Mouse (Mus musculus) hindbrain, embryonic 12.5 days (tissue): ENCODE results near the gene Dusp22. TPM values are rescaled to one million over a fixed set of nuclear protein-coding genes. Genes with fewer than 3 reads are reported as not detected.

Experiments
- ATAC-seq: fragments of 200-750 bp; cut with Nextera tagmentation; 2 replicates; pipeline ENCODE4 v1.8.0; 2017; ENCODE audit warnings: moderate TSS enrichment; ENCODE audit not compliant: low FRiP score
- H3K27ac ChIP-seq: fragments of 300-500 bp; sonication (generic); 2 replicates; pipeline ENCODE4 v1.5.1; 2016; ENCODE audit warnings: mild to moderate bottlenecking
- H3K27me3 ChIP-seq: fragments of 300-500 bp; sonication (generic); 2 replicates; pipeline ENCODE4 v1.6.1; 2016; ENCODE audit warnings: mild to moderate bottlenecking
- H3K36me3 ChIP-seq: fragments of 300-500 bp; sonication (generic); 2 replicates; pipeline ENCODE4 v1.6.1; 2016; ENCODE audit warnings: mild to moderate bottlenecking
- H3K4me1 ChIP-seq: fragments of 300-500 bp; sonication (generic); 2 replicates; pipeline ENCODE4 v1.6.1; 2016
- H3K4me2 ChIP-seq: fragments of 300-500 bp; sonication (generic); replicated peaks from 2 replicates; pipeline ENCODE4 v1.6.1; 2016; ENCODE audit warnings: mild to moderate bottlenecking
- H3K4me3 ChIP-seq: fragments of 300-500 bp; sonication (generic); 2 replicates; pipeline ENCODE4 v1.5.1; 2016; ENCODE audit warnings: mild to moderate bottlenecking
- H3K9ac ChIP-seq: fragments of 300-500 bp; sonication (generic); 2 replicates; pipeline ENCODE4 v1.6.1; 2016; ENCODE audit warnings: mild to moderate bottlenecking, moderate library complexity
- H3K9me3 ChIP-seq: fragments of 300-500 bp; sonication (generic); replicated peaks from 2 replicates; pipeline ENCODE4 v1.6.1; 2016; ENCODE audit warnings: mild to moderate bottlenecking
- WGBS: fragments of 180-500 bp; shearing (Covaris S2); methylation state at CpG from one replicate; pipeline ENCODE4 v1.1.7; 2016; 5-methylcytosine and 5-hydroxymethylcytosine counted together
- polyA plus RNA-seq: library from polyadenylated mRNA; unstranded; fragments of >200 nt; fragmentation: Nextera tagmentation; extraction: Ambion mirVana; gene quantifications from 2 replicates; pipeline ENCODE4 v1.2.1, GENCODE M21; 2016

Gene Dusp22
- polyA plus RNA-seq, 1 experiment from 2014 or later: 20.4 TPM

DNA sequence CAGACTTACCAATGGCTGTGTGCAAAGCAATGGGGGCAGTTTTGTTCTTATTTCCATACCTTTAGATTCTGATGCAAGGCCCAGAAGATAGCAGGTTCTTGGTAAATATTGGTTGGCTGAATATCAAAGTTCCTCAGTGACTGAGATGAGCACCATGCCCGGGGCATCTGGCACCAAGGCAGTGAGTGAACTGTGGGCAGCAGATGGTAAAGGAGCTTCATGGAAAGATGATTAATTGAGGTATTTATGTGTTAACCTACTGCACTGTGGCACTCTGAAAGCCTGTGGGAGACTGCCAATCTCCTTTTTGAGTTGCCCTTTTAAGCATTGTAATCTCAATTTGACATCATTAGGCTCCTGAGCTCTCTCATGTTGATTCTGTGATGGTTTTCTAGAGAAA, 9.1 kb upstream of the Dusp22 start:
- no peak overlapping the region for H3K4me3 ChIP-seq
- no peak overlapping the region for H3K27ac ChIP-seq
- no peaks in the 10 kb centered on the region for H3K4me1 ChIP-seq
- 94% methylated on average over 1 of the region's 1 CpGs for WGBS
- ATAC-seq: no peak
- no peak overlapping the region for H3K9ac ChIP-seq
- no peaks in the 10 kb centered on the region for H3K27me3 ChIP-seq
- no peaks in the 10 kb centered on the region for H3K36me3 ChIP-seq
- H3K4me2 ChIP-seq: no peak overlapping the region
- H3K9me3 ChIP-seq: no peaks in the 10 kb centered on the region

DNA sequence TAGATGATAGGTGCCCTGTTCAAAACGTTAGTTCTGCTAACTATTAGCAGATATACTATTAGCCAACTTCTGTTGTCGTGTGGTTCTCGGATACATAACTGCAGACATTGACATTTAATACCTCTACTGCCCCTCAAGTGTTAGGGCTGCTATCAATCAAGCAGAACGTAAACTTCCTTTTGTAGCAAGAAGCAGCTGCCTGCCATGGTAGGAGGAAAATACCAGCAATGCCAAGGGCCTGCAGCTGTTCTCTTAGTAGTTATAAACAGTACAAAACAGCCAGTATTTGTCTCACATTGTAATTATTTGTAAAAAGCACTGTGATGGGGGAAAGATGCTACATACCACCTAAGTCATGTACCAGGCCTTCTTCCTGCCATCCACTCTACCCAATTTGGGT, 6.7 kb upstream of the Dusp22 start:
- H3K27me3 ChIP-seq: no peaks in the 10 kb centered on the region
- 62% methylated on average over 4 of the region's 4 CpGs for WGBS
- no peak overlapping the region for H3K4me3 ChIP-seq
- ATAC-seq: no peak
- no peaks in the 10 kb centered on the region for H3K9me3 ChIP-seq
- H3K36me3 ChIP-seq: no peaks in the 10 kb centered on the region
- no peak overlapping the region for H3K4me2 ChIP-seq
- H3K4me1 ChIP-seq: no peaks in the 10 kb centered on the region
- H3K27ac ChIP-seq: no peak overlapping the region
- no peak overlapping the region for H3K9ac ChIP-seq

DNA sequence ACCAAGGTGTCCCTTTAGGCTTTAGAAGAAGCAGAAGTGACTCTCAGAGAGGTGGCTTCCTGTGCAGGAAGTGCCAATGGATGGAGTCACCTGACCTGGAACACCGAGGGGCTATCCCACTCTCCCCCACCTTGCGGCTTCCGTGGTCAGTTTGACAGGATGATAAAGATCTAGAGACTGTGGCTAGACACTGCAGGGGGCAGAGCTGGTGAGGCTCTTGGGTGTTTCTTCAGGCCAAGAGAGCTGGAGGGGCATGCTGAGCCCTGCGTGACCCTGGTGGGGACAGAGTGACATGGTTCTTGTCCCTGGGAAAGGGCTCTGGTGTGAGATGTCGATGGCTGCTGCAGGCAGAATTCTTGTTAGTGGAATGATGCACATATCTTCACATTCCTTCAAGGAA, 5.3 kb upstream of the Dusp22 start:
- no peak overlapping the region for H3K4me2 ChIP-seq
- no peak overlapping the region for H3K9ac ChIP-seq
- no peak overlapping the region for H3K27ac ChIP-seq
- no peak overlapping the region for H3K4me3 ChIP-seq
- no peak for ATAC-seq
- no peaks in the 10 kb centered on the region for H3K9me3 ChIP-seq
- 69% methylated on average over 5 of the region's 5 CpGs for WGBS
- no peaks in the 10 kb centered on the region for H3K27me3 ChIP-seq
- no peaks in the 10 kb centered on the region for H3K4me1 ChIP-seq
- H3K36me3 ChIP-seq: no peaks in the 10 kb centered on the region

- no peaks in the 10 kb centered on the region for H3K27me3 ChIP-seq
- no peak overlapping the region for H3K9ac ChIP-seq
- H3K4me3 ChIP-seq: no peak overlapping the region
- H3K4me1 ChIP-seq: peaks cover 6% of the 10 kb centered on the region
- WGBS: 75% methylated on average over 5 of the region's 5 CpGs
- H3K27ac ChIP-seq: no peak overlapping the region
- no peaks in the 10 kb centered on the region for H3K9me3 ChIP-seq
- ATAC-seq: no peak
- H3K4me2 ChIP-seq: no peak overlapping the region
- H3K36me3 ChIP-seq: no peaks in the 10 kb centered on the region
These were observed 2.9 kb upstream of the Dusp22 start for GRCm38 (mm10) chr13:30656909-30657308.

GRCm38 (mm10) chr13:30657779-30658178, 2.0 kb upstream of the Dusp22 start:
- Histone ChIP-seq H3K4me2 (no peak overlapping the region), H3K4me3 (no peak overlapping the region), H3K9ac (no peak overlapping the region), H3K4me1 (peaks cover 6% of the 10 kb centered on the region), H3K27me3 (no peaks in the 10 kb centered on the region), H3K9me3 (no peaks in the 10 kb centered on the region), H3K27ac (no peak overlapping the region), H3K36me3 (no peaks in the 10 kb centered on the region)
- WGBS: 73% methylated on average over 2 of the region's 2 CpGs
- no peak for ATAC-seq

DNA sequence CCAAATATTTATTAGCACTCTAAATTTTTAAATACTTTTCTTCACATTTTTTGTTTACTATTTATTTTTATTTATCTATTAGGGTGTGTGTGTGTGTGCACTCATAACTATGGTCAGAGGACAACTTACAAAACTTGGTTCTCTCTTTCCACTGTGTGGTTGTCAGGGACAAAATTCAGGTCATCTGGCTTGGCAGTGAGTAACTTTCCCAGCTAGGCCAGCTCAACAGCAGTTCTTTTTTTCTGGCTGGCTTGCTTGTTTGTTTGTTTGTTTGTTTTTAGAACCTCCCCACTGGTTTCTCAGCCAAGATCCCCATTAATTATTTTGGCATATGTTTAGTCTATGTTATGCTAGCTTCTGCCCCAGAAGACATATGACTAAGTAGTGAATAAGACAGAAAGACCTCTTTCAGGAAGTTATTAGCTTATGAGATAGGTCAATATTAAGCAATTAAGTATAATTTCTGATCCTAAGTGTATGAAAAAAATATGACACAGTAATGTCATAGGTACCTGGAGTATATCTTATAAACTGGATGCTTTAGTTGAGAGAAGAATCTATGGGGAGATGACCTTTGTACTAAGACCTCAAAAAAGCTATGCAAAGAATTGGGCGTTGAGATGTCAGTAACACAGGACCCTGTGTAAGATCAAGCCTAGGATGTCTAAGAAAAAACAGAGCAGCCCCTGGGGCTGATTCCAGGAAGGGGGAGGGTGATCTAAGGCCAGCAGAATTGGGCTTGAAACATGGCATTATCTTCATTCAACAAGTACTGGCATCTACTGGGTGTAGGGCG, 1.4 kb upstream of the Dusp22 start:
- no peak overlapping the region for H3K4me2 ChIP-seq
- no peak for ATAC-seq
- H3K9ac ChIP-seq: no peak overlapping the region
- H3K4me1 ChIP-seq: peaks cover 6% of the 10 kb centered on the region
- no peaks in the 10 kb centered on the region for H3K9me3 ChIP-seq
- H3K27me3 ChIP-seq: no peaks in the 10 kb centered on the region
- WGBS: 88% methylated on average over 2 of the region's 2 CpGs
- no peaks in the 10 kb centered on the region for H3K36me3 ChIP-seq
- H3K4me3 ChIP-seq: no peak overlapping the region
- no peak overlapping the region for H3K27ac ChIP-seq

GRCm38 (mm10) chr13:30665261-30665660, 5.5 kb downstream of the Dusp22 start:
- Histone ChIP-seq H3K4me1 (peaks cover 5% of the 10 kb centered on the region), H3K36me3 (no peaks in the 10 kb centered on the region), H3K4me2 (no peak overlapping the region), H3K9me3 (no peaks in the 10 kb centered on the region), H3K27ac (no peak overlapping the region), H3K4me3 (no peak overlapping the region), H3K9ac (no peak overlapping the region), H3K27me3 (no peaks in the 10 kb centered on the region)
- 87% methylated on average over 8 of the region's 8 CpGs for WGBS
- no peak for ATAC-seq

DNA sequence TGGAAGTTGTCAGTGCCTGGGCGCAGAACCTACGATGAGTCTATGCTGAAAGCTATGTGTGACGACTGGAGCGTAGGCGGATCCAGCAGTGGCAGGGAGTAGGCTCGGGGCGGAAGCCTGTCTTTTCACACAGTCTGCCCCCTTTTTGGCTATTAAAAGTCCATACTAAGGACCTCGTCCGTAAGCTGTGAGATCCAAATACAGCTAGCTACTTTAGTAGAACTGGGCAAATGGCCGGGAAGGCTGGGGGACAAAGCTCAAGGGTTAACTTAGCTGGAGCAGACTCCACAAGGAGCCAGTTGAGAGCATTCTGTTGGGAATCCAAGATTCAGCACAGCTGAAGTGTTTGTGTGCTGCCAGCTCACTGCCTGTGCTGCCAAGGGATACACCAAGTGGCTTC, 6.7 kb downstream of the Dusp22 start:
- WGBS: 89% methylated on average over 10 of the region's 10 CpGs
- Histone ChIP-seq H3K9ac (no peak overlapping the region), H3K4me3 (no peak overlapping the region), H3K27ac (no peak overlapping the region), H3K9me3 (no peaks in the 10 kb centered on the region), H3K36me3 (no peaks in the 10 kb centered on the region), H3K4me1 (no peaks in the 10 kb centered on the region), H3K4me2 (no peak overlapping the region), H3K27me3 (no peaks in the 10 kb centered on the region)
- no peak for ATAC-seq

DNA sequence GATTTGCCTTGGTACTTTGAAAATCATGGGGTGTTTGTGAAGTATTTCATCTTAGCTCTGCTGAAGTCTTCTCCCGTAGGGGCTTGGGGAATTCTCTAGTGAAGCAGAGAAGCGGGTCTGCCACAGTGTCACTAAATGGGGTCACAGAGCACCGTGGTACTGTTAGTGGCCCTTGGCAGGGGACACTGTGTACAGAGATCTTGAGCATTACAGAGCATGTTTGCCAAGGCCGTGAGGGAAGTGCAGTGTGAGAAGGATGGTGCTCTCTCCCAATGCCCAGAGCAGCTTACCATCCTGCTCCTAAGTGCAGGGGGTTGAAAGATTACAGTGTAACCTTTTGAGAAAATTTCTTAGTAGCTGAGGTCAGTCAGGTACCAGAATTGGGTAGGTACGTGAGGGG, 8.5 kb downstream of the Dusp22 start:
- Histone ChIP-seq H3K9me3 (no peaks in the 10 kb centered on the region), H3K4me3 (no peak overlapping the region), H3K9ac (no peak overlapping the region), H3K4me2 (no peak overlapping the region), H3K4me1 (no peaks in the 10 kb centered on the region), H3K27ac (no peak overlapping the region), H3K36me3 (no peaks in the 10 kb centered on the region), H3K27me3 (no peaks in the 10 kb centered on the region)
- 87% methylated on average over 5 of the region's 5 CpGs for WGBS
- no peak for ATAC-seq

GRCm38 (mm10) chr13:30669277-30669676, 9.5 kb downstream of the Dusp22 start:
- H3K27me3 ChIP-seq: no peaks in the 10 kb centered on the region
- H3K4me1 ChIP-seq: no peaks in the 10 kb centered on the region
- H3K36me3 ChIP-seq: no peaks in the 10 kb centered on the region
- ATAC-seq: no peak
- 88% methylated on average over 3 of the region's 3 CpGs for WGBS
- no peaks in the 10 kb centered on the region for H3K9me3 ChIP-seq
- no peak overlapping the region for H3K27ac ChIP-seq
- H3K4me3 ChIP-seq: no peak overlapping the region
- no peak overlapping the region for H3K9ac ChIP-seq
- no peak overlapping the region for H3K4me2 ChIP-seq

DNA sequence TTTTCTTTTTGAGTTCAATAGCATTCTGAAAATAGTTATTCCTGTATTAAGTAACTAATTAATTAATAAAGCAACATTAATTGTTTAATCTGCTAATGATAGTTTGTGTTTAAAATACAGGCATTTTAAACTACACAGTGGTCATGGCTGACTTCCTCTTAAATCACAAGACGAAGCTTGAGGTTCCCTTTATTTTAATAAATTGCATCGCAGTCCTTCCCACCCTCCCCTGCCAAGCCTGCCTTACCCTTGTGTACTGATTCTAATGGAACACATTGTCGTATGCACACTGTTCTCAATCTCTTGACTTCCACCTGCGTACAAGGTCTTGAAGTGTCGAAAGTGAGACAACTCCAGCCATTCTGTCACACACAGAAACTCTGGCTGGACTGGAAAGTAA, 14.1 kb downstream of the Dusp22 start:
- no peaks in the 10 kb centered on the region for H3K9me3 ChIP-seq

DNA sequence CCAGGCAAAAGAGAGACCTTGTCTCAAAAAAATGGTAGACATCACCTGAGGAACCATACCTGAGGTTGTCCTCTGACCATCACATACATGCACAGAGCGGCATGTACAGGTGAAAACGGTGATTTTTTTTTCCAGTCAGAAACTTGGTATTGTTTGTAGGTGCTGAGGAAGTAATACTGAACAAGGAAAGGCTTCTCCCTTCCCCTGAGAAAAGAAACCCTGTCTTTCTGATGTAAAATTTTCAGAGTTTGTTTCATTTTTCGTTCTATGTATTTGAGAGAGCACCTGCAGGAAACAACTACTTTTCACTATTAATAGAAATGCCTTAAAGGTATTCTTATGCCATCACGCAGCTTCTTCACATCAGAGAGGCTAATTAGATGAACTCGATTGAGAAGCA, 19.0 kb downstream of the Dusp22 start:
- Histone ChIP-seq H3K4me2 (no peak overlapping the region), H3K27me3 (no peaks in the 10 kb centered on the region), H3K36me3 (0 out of 2 replicates have a peak, but pooled peaks cover 2% of the 10 kb centered on the region), H3K9me3 (no peaks in the 10 kb centered on the region), H3K9ac (no peak overlapping the region), H3K4me3 (no peak overlapping the region), H3K4me1 (no peaks in the 10 kb centered on the region), H3K27ac (no peak overlapping the region)
- WGBS: 93% methylated on average over 5 of the region's 5 CpGs
- ATAC-seq: no peak

More for the DNA sequence above, 14.1 kb downstream of the Dusp22 start:
- 92% methylated on average over 5 of the region's 5 CpGs for WGBS
- Histone ChIP-seq H3K4me1 (no peaks in the 10 kb centered on the region), H3K4me2 (no peak overlapping the region), H3K27ac (no peak overlapping the region), H3K36me3 (no peaks in the 10 kb centered on the region), H3K27me3 (no peaks in the 10 kb centered on the region), H3K9ac (no peak overlapping the region), H3K4me3 (no peak overlapping the region)
- no peak for ATAC-seq

DNA sequence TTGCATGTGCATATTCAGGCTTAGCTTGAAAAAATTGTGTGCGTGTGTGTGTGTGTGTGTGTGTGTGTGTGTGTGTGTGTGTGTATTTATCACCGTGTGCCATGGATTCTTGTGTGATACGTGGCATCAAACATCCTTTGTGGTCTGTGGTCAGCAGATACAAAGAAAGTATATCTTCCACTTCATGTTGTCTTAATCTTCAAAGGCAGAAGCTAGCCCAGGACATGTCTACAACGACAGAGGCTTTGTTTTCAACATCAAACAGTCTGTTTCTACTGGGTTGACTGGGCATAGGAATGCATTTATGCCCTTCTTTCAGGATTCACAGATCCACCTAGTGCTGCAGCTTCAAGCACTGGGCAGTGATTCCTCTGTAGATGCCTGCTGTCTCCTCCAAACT, 22.1 kb downstream of the Dusp22 start:
- no peak for ATAC-seq
- Histone ChIP-seq H3K4me3 (no peak overlapping the region), H3K27me3 (no peaks in the 10 kb centered on the region), H3K9me3 (no peaks in the 10 kb centered on the region), H3K4me2 (no peak overlapping the region), H3K36me3 (0 out of 2 replicates have a peak, but pooled peaks cover 2% of the 10 kb centered on the region), H3K9ac (no peak overlapping the region), H3K27ac (no peak overlapping the region), H3K4me1 (no peaks in the 10 kb centered on the region)
- 71% methylated on average over 4 of the region's 4 CpGs for WGBS
